Comparison of ENCODE assay signal across 8 mouse cellular contexts in the genomic region with DNA sequence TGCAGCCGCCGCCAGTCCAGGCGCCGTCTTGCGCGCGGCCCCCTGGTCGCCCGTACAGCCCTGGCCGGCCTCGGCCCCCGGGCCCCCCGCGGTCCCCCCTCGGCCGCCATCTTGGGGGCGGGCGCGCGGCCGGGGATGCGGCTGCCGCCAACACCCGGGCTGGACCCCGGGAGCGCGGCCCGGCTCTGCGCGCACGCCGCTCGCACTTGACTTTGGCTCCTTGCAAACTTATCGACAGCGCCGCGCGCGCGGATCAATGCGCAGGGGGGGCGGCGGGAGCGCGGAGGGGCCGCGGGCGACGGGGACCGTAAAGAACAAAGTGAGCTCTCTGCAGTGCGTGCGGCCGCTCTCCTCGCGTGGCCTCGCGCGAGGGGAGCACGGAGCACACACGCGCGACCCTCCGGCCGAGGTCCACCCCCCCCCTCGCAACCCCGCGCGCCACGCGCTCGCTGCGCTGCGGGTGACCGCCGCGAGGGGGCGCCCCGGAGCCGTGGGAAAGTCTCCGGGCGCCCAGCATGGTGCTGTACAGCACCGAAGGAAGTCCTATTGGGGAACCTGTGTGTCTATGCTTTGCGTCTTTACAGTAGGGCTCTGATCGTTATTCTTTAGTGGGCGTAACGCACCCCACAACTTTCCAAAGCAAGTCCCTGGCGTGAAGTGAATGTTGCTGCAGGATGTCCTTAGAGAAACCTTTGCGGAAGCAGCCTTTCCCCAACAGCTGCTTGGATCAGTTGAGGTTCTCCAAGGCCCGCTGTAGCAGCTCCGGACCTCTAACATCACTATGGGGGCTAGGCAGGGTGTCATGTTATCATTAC. TPM values are rescaled to one million over a fixed set of nuclear protein-coding genes. Genes with fewer than 3 reads are reported as not detected.
DNase-seq lines count a peak whose midpoint lies in the region; ATAC-seq lines count a peak whose summit lies in the region.

A gene (minus strand): TSS at position 86 of the 815 bp plus-strand sequence.

- peak within 1 kb of the TSS; percentile 80 for H3K9ac ChIP-seq in intestine, embryonic 16.5 days (ENCODE audit: low read depth, low read length)

- H3K27me3 ChIP-seq in intestine, embryonic 16.5 days (replicated peaks; ENCODE audit: control insufficient read depth, insufficient read depth, low read length): peaks cover 27% of the 10 kb centered on the region

- WGBS in intestine, embryonic 16.5 days: under 1% methylated on average over 79 of the region's 90 CpGs

- H3K27ac ChIP-seq in intestine, embryonic 16.5 days (ENCODE audit: low read length): peak within 1 kb of the TSS; percentile 68

- intact Hi-C loops in left cerebral cortex, postnatal 36 days (cut with DNase I): loop anchor here (5.0 kb wide), 1 partner anchor 37 kb away; no protein-coding TSS in a partner anchor

- H3K36me3 ChIP-seq in intestine, embryonic 16.5 days (ENCODE audit: control insufficient read depth, insufficient read depth, low read length): no peaks in the 10 kb centered on the region

- peaks cover 26% of the 10 kb centered on the region for H3K4me1 ChIP-seq in intestine, embryonic 16.5 days (ENCODE audit: control insufficient read depth, insufficient read depth, low read length)

- H3K4me3 ChIP-seq in intestine, embryonic 16.5 days (ENCODE audit: low read length): peak within 1 kb of the TSS; percentile 82

- H3K9me3 ChIP-seq in intestine, embryonic 16.5 days (ENCODE audit: control insufficient read depth, low read length): no peaks in the 10 kb centered on the region

- peak within 1 kb of the TSS; percentile 77 for H3K4me2 ChIP-seq in intestine, embryonic 16.5 days (ENCODE audit: low read depth, low read length)

- ATAC-seq in intestine, embryonic 16.5 days: peak; percentile 87
- ATAC-seq in megakaryocyte-erythroid progenitor cell, adult 5-6 weeks (replicated peaks; ENCODE audit: low FRiP score, low TSS enrichment, poor library complexity, severe bottlenecking): 0 out of 2 replicates have a peak, but pooled peaks have one; percentile 5

- DNase-seq in adrenal gland, postnatal 14 days: peak; percentile 81
- peak; percentile 85 for DNase-seq in embryo, embryonic 10.5 days (ENCODE audit: low spot score)
- peak; percentile 46 to 62 for DNase-seq in gastrocnemius, postnatal 4 days (ENCODE audit: low spot score in 2 of 2)
- DNase-seq in left cerebral cortex, postnatal 36 days (ENCODE audit: low spot score in 2 of 2): peak; percentile 71 to 80
- peak; percentile 72 for DNase-seq in right cerebral cortex, postnatal 14 days
- no peak for DNase-seq in MN1 (ENCODE audit: low spot score)

RNA-seq across cellular contexts. Expression of the gene that starts here (rescaled TPM):
- total RNA-seq in adrenal gland, postnatal 14 days (2021): 16.6 and 17.7 TPM in 2 replicates
- total RNA-seq in gastrocnemius, postnatal 4 days (2021): 1 to 10 TPM; 1.3 to 2.1 TPM
- 4.3 and 4.8 TPM in 2 replicates for polyA plus RNA-seq in intestine, embryonic 16.5 days (2015; fragmentation: Nextera tagmentation; extraction: Ambion mirVana)
- total RNA-seq in left cerebral cortex, postnatal 36 days (2021): 100 to 1,000 TPM; 187 to 216 TPM
- total RNA-seq in megakaryocyte-erythroid progenitor cell, adult 5-6 weeks (2014; fragmentation: Nextera tagmentation): not detected in 2 replicates
- total RNA-seq in megakaryocyte-erythroid progenitor cell, adult 5-6 weeks (2017): not detected in 2 replicates

Comparison
In these comparisons a context has a peak if more than half of its experiments do, and no peak if none do; other contexts are left out.
1. RNA of the gene that starts here (total RNA-seq): 187 to 216 TPM in left cerebral cortex, postnatal 36 days; 16.6 to 17.7 TPM in adrenal gland, postnatal 14 days, 1.3 to 2.1 TPM in gastrocnemius, postnatal 4 days and not detected in megakaryocyte-erythroid progenitor cell, adult 5-6 weeks; every median in the first group is over 10 times any median in the second.
2. Peak in ATAC-seq in megakaryocyte-erythroid progenitor cell, adult 5-6 weeks; RNA of the gene not detected or under 1 TPM.